Mouse (Mus musculus): ENCODE measurements at regions not wholly inside any gene's neighbourhood (a gene's known extent, or its start where the extent isn't known, plus 50 kb on each side); places are given as distances from the start of the nearest gene placed in this dataset.

DNA sequence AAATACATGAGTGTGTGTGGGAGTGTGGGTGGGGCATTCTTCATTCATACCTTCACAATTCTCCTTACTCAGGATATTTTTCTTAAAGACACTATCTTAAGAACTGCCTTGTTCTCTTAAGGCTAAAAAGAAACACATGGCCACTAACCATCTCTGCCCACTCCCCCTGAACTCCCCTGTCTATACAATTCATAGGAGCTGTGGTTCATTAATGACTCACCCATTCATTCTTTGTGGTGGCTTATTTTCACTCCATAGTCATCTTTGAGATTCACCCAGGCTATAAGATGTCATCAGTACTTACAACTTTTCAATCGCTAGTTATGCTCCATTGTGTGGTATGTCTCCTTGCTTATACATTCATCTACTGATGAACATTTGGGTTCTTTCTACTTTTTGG lies 97.7 kb upstream of the Spred1 start:
- no peak for DNase-seq (ENCODE audit: low spot score in 2 of 2)

DNA sequence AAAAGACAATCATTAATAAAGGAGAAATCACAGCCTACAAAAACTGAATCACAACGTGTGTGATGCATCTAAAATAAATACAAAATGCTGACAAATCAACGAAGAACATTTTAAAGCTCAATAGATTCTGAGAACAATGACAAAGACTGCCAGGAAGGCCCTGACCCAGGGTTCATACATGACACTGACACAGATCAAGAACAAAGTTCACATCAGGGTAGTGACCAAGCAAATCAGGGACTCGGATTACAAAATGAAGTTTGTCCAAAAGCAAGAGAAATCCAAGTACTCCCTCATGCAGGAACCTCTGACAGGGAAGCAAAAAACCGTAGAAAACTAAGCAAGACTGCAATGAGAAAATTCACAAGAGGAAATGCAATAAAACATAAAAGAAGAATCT lies 94.1 kb upstream of the Spred1 start:
- no peak for DNase-seq (ENCODE audit: low spot score in 2 of 2)

DNA sequence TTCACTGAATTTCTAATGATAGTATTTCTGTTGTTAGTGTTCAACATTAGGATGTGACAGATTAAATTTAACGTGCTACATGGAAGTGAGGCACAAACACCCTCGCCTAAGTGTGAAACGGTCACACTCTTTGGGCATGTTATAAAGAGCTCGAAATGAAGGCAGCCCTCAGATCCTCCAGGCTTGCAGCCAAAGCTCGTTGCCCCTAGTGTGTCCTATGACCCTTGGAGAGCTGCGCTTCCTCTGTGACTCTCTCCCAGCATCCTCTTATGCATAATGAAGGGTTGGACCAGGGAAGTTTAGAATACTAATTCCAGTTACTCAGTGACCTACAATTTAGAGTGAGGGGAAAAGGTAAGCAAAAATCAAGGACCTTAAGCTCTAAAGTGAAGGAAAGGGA lies 92.4 kb upstream of the Spred1 start:
- no peak for DNase-seq (ENCODE audit: low spot score in 2 of 2)

DNA sequence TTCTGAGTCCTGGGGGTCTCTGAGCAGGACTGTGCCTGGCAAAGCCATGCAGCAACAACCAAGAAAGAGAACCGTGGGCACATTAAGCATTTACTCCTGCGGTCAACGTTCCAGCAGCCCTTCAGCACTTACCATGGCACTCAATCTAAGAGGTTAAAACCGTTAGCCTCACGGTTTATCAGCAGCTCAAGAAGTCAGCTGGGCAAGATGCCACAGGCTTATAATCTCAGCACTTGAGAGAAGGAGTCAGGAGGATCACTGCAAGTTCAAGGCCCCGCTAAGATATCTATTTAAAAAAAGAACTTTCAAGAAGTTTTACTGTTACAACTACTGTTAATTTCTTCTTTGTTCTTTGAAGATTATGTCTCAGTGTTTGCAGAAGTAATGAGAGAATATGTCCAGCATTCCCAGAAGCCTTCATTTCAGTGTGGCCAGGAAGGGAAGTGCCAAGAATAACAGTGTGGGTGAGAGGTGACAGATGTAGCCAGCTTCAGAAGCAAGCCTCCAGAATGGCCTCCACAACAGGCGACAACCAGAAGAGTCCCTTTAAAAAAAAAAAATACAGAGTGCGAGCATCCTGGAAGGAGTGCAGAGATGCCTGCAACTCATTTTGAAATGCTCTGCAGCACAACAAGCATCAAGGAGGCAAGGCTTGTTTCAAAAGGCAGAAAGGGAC lies 84.8 kb upstream of the Spred1 start:
- no peak for DNase-seq (ENCODE audit: low spot score in 2 of 2)

DNA sequence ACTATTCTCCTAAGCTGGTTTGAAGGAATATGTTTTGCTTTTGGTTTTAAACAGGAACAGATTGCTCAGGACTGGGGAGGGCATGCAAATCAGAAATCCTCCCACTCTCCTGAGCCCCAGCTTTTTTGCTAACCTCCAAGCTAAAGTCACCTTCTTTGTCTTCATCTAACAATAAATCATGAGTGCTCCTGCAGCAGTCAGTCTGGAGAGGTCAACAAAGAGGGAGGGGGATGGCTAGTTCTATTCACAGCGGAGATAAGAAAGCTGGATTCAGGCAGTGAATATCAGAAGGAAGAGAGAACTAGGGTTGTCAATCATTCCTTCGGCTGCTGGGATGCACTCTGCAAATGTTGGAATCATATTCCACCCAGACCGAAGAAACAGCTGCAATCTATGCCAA lies 81.0 kb upstream of the Spred1 start:
- no peak for DNase-seq (ENCODE audit: low spot score in 2 of 2)

DNA sequence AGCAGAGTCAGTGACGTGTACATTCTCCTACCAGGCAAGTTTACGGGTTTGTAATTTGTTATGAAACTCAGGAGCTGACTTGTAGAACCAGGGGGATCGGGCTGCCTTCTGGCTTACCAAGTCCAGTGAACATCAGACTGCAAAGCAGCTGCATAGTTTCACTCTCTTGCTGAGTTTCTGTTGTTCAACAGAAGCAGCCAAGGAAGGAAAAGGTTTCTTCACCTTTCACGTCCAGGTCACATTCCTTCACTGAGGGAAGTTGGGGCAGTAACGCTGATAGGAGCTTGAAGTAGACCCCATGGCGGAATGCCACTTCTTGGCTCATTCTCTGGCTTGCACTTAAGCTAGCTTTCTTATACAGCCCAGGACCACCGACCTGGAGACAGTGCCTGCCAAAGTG lies 77.3 kb upstream of the Spred1 start:
- no peak for DNase-seq (ENCODE audit: low spot score in 2 of 2)

DNA sequence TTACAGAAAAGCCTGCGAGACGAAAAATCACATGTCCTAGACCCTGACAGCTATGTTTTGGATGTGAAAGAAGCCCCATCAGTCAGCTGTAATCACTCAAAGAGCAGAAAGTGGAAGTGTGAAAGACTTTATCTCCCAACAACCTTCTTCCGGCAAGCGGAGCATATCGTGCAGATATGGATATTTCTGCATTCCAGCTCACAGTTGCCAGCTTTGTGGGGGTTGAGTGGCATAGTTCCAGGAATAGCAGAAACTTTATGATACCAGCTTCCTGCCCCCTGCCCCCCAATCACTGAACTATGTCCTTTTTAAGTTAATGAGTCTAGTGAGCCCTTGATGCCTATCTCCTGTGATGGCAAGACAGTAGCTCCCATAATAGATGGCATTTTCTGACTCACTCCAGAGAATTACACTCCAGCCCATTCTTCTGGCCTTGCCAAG lies 72.9 kb upstream of the Spred1 start:
- peak in 1 of 2 experiments; percentile 8 for DNase-seq (ENCODE audit: low spot score in 2 of 2)

DNA sequence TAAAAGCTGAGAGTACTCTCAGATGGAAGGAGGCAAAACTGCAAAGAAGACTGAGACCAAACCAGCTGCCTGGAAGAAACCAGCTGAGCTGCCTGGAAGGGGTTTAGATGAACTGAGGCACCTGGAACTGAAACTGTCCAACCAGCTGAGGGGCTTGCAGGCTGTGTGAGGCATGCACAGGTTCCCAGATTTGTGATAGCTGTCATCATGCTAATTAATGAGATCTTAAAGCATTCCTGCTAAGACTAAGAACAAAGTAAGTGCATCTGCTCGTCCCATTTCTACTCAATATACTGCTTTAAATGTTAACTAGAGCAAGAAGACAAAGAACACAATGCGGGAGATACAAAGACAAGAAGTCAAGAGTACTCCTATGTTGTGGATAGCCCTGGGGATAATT lies 71.1 kb upstream of the Spred1 start:
- DNase-seq (ENCODE audit: low spot score in 2 of 2): no peak

DNA sequence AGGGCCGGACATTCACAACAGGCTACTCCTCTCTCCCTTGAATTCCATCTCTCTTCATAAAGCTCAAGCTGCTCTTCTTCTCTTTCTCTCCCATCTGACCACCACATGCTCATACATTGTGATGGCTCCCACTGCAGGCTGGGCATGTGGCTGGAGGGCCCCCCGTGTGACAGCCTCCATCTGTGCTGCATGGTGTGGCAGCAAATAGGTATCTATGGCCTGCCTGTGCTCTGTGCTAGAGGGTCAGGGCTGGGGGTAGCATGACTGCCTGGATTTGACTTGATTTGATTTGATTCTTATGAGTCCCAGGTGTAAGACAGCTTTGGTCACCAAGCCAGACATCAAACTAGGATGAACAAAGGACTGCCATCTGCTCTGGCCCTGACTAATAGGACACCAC lies 57.0 kb upstream of the Spred1 start:
- DNase-seq (ENCODE audit: low spot score in 2 of 2): no peak

DNA sequence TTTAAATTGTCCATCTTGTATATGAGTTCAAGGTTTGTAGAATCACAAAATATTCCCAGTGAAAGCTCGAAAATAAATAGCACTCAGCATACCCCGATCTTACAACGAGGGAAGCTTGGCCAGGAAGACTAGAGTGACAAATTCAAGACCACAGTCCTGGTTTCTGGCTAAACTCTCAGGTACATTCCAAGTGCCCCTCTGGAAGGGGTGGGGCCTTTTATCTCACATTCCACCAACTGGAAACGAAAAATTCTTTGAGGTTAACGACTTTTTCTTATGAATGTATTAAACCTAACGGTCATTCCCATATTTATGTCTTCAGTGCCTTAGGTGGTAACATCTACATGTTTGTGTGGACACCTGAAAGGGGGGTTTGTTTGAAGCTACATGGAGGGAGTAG lies 50.8 kb upstream of the Spred1 start:
- no peak for DNase-seq (ENCODE audit: low spot score in 2 of 2)

DNA sequence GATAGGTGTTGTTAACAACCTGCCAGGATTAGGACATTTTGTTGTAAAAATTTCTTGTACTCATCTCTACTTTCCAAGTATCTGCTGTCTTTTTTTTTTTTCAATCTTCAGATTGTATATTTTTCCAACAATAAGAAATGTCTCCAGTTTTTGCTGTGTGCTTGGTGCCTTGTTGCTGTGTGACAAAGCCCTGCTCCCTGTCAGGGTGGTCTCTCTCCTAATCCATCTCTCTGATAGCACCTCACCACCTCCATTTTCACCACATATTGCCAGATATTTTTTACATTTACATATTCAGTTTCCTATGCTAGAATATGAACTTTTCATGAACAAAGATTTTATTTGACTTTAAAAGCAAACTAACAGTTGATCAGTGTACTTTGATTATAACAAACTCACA lies 50.1 kb upstream of the Spred1 start:
- no peak for DNase-seq (ENCODE audit: low spot score in 2 of 2)
